8 mouse cellular contexts compared by ENCODE assay signal in genomic region chr6:53958321-53958720, GRCm38 (mm10). TPM values are rescaled to one million over a fixed set of nuclear protein-coding genes. Genes with fewer than 3 reads are reported as not detected.
A peak's percentile ranks its signal among the peaks of the same experiment; 100 is the strongest.
DNase-seq lines count a peak whose midpoint lies in the region; ATAC-seq lines count a peak whose summit lies in the region.
"Had no signal": no experiment of that assay in that cellular context is flagged by ENCODE, and none has a peak within 500 bp of the region (broad histone marks: within the 10 kb centered on the region; RNA-seq: fewer than 3 reads in every experiment).

No protein-coding gene starts in this region.

- no peaks in the 10 kb centered on the region for H3K9me3 ChIP-seq in intestine, embryonic 15.5 days
- no peaks in the 10 kb centered on the region for H3K9me3 ChIP-seq in midbrain, embryonic 11.5 days (ENCODE audit: control insufficient read depth, low read length)

- 0 out of 2 replicates have a peak, but pooled peaks cover 4% of the 10 kb centered on the region for H3K27me3 ChIP-seq in intestine, embryonic 15.5 days (replicated peaks)
- no peaks in the 10 kb centered on the region for H3K27me3 ChIP-seq in midbrain, embryonic 11.5 days (ENCODE audit: control insufficient read depth, insufficient read depth, low read length)

- H3K4me3 ChIP-seq in intestine, embryonic 15.5 days (replicated peaks): no peak overlapping the region
- no peak overlapping the region for H3K4me3 ChIP-seq in midbrain, embryonic 11.5 days (ENCODE audit: low read depth, low read length)

- intact Hi-C loops in left cerebral cortex, postnatal 25 days (cut with DNase I): loop anchor here (1.0 to 5.0 kb wide), 3 partner anchors 139 to 176 kb away; no protein-coding TSS in a partner anchor

- H3K9ac ChIP-seq in intestine, embryonic 15.5 days: no peak overlapping the region
- H3K9ac ChIP-seq in midbrain, embryonic 11.5 days (ENCODE audit: low read length): no peak overlapping the region

- H3K4me2 ChIP-seq in intestine, embryonic 15.5 days (replicated peaks): peak overlapping the region; percentile 48; the same call in 1 of the 2 replicates
- peak overlapping the region; percentile 10; the same call in 1 of the 2 replicates for H3K4me2 ChIP-seq in midbrain, embryonic 11.5 days

- H3K4me1 ChIP-seq in intestine, embryonic 15.5 days (replicated peaks): 0 out of 2 replicates have a peak, but pooled peaks cover 3% of the 10 kb centered on the region
- 0 out of 2 replicates have a peak, but pooled peaks cover 3% of the 10 kb centered on the region for H3K4me1 ChIP-seq in midbrain, embryonic 11.5 days (ENCODE audit: control insufficient read depth, insufficient read depth, low read length)

- peak; percentile 77 for DNase-seq in adrenal gland, adult 2 months
- DNase-seq in embryo, embryonic 10 days (ENCODE audit: low spot score): peak; percentile 86
- DNase-seq in gastrocnemius, postnatal 25 days: peak; percentile 66
- DNase-seq in left cerebral cortex, postnatal 25 days (ENCODE audit: low spot score in 2 of 2): peak; percentile 52 to 78
- DNase-seq in midbrain, embryonic 11.5 days (ENCODE audit: low spot score, missing footprints): peak; percentile 97
- peak; percentile 18 to 77 for DNase-seq in spleen, postnatal 10 days (ENCODE audit: low spot score in 2 of 2)

- ATAC-seq in intestine, embryonic 15.5 days: peak; percentile 63
- peak; percentile 63; the same call in 1 of the 2 replicates for ATAC-seq in midbrain, embryonic 11.5 days (ENCODE audit: low FRiP score)

- H3K27ac ChIP-seq in intestine, embryonic 15.5 days: no peak overlapping the region
- H3K27ac ChIP-seq in midbrain, embryonic 11.5 days (ENCODE audit: low read depth, low read length): no peak overlapping the region

- H3K36me3 ChIP-seq in intestine, embryonic 15.5 days: no peaks in the 10 kb centered on the region
- H3K36me3 ChIP-seq in midbrain, embryonic 11.5 days (ENCODE audit: control insufficient read depth, insufficient read depth, low read length): no peaks in the 10 kb centered on the region

- WGBS in intestine, embryonic 15.5 days: 14% methylated on average over 7 of the region's 7 CpGs
- WGBS in midbrain, embryonic 11.5 days: 20% methylated on average over 7 of the region's 7 CpGs

RNA-seq across cellular contexts. Expression of gene Cpvl, which starts 20.1 kb away (rescaled TPM):
- not detected for total RNA-seq in adrenal gland, adult 2 months (2021)
- polyA plus RNA-seq in adrenal gland, adult 2 months (2012; rRNA removed): not detected in 2 replicates
- total RNA-seq in gastrocnemius, postnatal 25 days (2021): not detected
- 0.09 and 0.35 TPM in 2 replicates for polyA plus RNA-seq in intestine, embryonic 15.5 days (2015; fragmentation: Nextera tagmentation; extraction: Ambion mirVana)
- not detected for total RNA-seq in left cerebral cortex, postnatal 25 days (2021)
- 0.11 TPM in 1 of 2 replicates, not detected in the other for polyA plus RNA-seq in midbrain, embryonic 11.5 days (2014; fragmentation: Nextera tagmentation; extraction: Ambion mirVana)
- polyA plus RNA-seq: stomach, embryonic 14.5 days had no signal
